Mouse (Mus musculus): ENCODE measurements around the gene Arhgap33. TPM values are rescaled to one million over a fixed set of nuclear protein-coding genes. Genes with fewer than 3 reads are reported as not detected.

Arhgap33 gene
- polyA plus RNA-seq, 1 experiment from 2014 or later: 12.1 TPM

GRCm38 (mm10) chr7:30549880-30550279 is 15.0 kb upstream of the Arhgap33 start:
- ATAC-seq (ENCODE audit: insufficient number of reproducible peaks, low FRiP score, low TSS enrichment, low read depth): no peak
- H3K4me2 ChIP-seq (ENCODE audit: low read depth, severe bottlenecking): no peak overlapping the region
- H3K4me3 ChIP-seq (ENCODE audit: low read depth, low read length): no peak overlapping the region
- DNase-seq (ENCODE audit: low spot score): no peak
- 79% methylated on average over 2 of the region's 2 CpGs for WGBS
- no peaks in the 10 kb centered on the region for H3K27me3 ChIP-seq (ENCODE audit: control insufficient read depth, insufficient read depth, low read length)
- no peak overlapping the region for H3K27ac ChIP-seq (replicated peaks; ENCODE audit: low read depth, low read length)
- H3K9ac ChIP-seq (ENCODE audit: low read length): no peak overlapping the region
- peaks cover 8% of the 10 kb centered on the region; the same call in 1 of the 2 replicates for H3K4me1 ChIP-seq (ENCODE audit: control insufficient read depth, insufficient read depth, low read length)
- no peaks in the 10 kb centered on the region for H3K9me3 ChIP-seq (ENCODE audit: control insufficient read depth, low read length)
- H3K36me3 ChIP-seq (ENCODE audit: control insufficient read depth, insufficient read depth, low read length): peaks cover 5% of the 10 kb centered on the region; the same call in 1 of the 2 replicates

DNA sequence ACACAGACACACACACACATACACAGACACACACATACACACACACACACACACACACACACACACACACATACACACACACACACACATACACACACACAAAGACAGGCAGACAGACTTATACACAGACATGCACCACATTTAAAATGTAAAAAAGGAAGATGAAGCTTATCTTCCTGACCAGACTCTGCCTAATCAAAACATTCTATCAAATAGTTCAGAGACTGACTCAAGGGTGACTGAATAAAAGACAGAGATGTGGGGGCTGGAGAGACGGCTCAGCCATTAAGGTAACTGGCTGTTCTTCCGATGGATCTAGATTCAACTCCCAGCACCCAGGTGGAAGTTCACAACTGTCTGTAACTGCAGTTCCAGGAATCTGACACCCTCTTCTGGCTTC is 9.5 kb upstream of the Arhgap33 start:
- no peak overlapping the region for H3K27ac ChIP-seq (replicated peaks; ENCODE audit: low read depth, low read length)
- DNase-seq (ENCODE audit: low spot score) (no peak), ATAC-seq (ENCODE audit: insufficient number of reproducible peaks, low FRiP score, low TSS enrichment, low read depth) (no peak)
- H3K9ac ChIP-seq (ENCODE audit: low read length): no peak overlapping the region
- no peak overlapping the region for H3K4me2 ChIP-seq (ENCODE audit: low read depth, severe bottlenecking)
- WGBS: 87% methylated on average over 2 of the region's 2 CpGs
- peaks cover 14% of the 10 kb centered on the region; the same call in 1 of the 2 replicates for H3K36me3 ChIP-seq (ENCODE audit: control insufficient read depth, insufficient read depth, low read length)
- H3K4me3 ChIP-seq (ENCODE audit: low read depth, low read length): no peak overlapping the region
- no peaks in the 10 kb centered on the region for H3K4me1 ChIP-seq (ENCODE audit: control insufficient read depth, insufficient read depth, low read length)
- no peaks in the 10 kb centered on the region for H3K27me3 ChIP-seq (ENCODE audit: control insufficient read depth, insufficient read depth, low read length)
- H3K9me3 ChIP-seq (ENCODE audit: control insufficient read depth, low read length): no peaks in the 10 kb centered on the region

DNA sequence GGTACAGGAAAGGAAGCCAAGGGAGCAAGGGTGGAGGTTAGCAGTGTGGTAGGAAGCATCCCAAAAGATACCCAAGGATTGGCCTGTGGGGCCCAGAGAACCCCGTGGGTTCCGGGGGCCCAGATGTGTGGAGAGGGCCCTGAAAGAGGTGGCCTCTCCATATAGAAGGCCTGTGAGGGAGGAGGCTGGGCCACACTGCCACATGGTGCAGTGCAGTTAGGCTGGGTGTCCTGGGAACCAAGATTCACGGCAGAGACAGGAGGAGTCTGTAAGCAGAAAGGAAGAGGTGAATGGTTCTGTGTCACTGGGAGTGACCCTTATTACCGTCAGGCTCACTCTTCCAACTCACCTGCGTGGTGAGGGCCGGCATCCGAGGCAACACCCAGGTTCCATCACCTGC is 5.7 kb upstream of the Arhgap33 start:
- Histone ChIP-seq H3K9me3 (ENCODE audit: control insufficient read depth, low read length) (no peaks in the 10 kb centered on the region), H3K27ac (replicated peaks; ENCODE audit: low read depth, low read length) (no peak overlapping the region), H3K27me3 (ENCODE audit: control insufficient read depth, insufficient read depth, low read length) (no peaks in the 10 kb centered on the region), H3K4me2 (ENCODE audit: low read depth, severe bottlenecking) (no peak overlapping the region), H3K9ac (ENCODE audit: low read length) (no peak overlapping the region), H3K4me3 (ENCODE audit: low read depth, low read length) (no peak overlapping the region), H3K36me3 (ENCODE audit: control insufficient read depth, insufficient read depth, low read length) (peaks cover 9% of the 10 kb centered on the region; the same call in 1 of the 2 replicates), H3K4me1 (ENCODE audit: control insufficient read depth, insufficient read depth, low read length) (0 out of 2 replicates have a peak, but pooled peaks cover 1% of the 10 kb centered on the region)
- WGBS: 88% methylated on average over 7 of the region's 7 CpGs
- DNase-seq (ENCODE audit: low spot score) (no peak), ATAC-seq (ENCODE audit: insufficient number of reproducible peaks, low FRiP score, low TSS enrichment, low read depth) (no peak)

GRCm38 (mm10) chr7:30533941-30534632 is 773 bp downstream of the Arhgap33 start:
- 8% methylated on average over 26 of the region's 26 CpGs for WGBS
- Histone ChIP-seq H3K9ac (ENCODE audit: low read length) (peak overlapping the region; percentile 78), H3K4me3 (ENCODE audit: low read depth, low read length) (peak overlapping the region; percentile 46), H3K27ac (replicated peaks; ENCODE audit: low read depth, low read length) (no peak overlapping the region), H3K36me3 (ENCODE audit: control insufficient read depth, insufficient read depth, low read length) (peaks cover 8% of the 10 kb centered on the region), H3K4me1 (ENCODE audit: control insufficient read depth, insufficient read depth, low read length) (peaks cover 12% of the 10 kb centered on the region; the same call in 1 of the 2 replicates), H3K27me3 (ENCODE audit: control insufficient read depth, insufficient read depth, low read length) (no peaks in the 10 kb centered on the region), H3K4me2 (ENCODE audit: low read depth, severe bottlenecking) (peak overlapping the region; percentile 84), H3K9me3 (ENCODE audit: control insufficient read depth, low read length) (no peaks in the 10 kb centered on the region)
- DNase-seq (ENCODE audit: low spot score) (no peak), ATAC-seq (ENCODE audit: insufficient number of reproducible peaks, low FRiP score, low TSS enrichment, low read depth) (no peak)

- Histone ChIP-seq H3K9ac (ENCODE audit: low read length) (0 out of 2 replicates have a peak overlapping the region, but pooled peaks have one; percentile 23), H3K27ac (replicated peaks; ENCODE audit: low read depth, low read length) (no peak overlapping the region), H3K4me3 (ENCODE audit: low read depth, low read length) (no peak overlapping the region)
Observed at GRCm38 (mm10) chr7:30532931-30533330, 1.9 kb downstream of the Arhgap33 start.

DNA sequence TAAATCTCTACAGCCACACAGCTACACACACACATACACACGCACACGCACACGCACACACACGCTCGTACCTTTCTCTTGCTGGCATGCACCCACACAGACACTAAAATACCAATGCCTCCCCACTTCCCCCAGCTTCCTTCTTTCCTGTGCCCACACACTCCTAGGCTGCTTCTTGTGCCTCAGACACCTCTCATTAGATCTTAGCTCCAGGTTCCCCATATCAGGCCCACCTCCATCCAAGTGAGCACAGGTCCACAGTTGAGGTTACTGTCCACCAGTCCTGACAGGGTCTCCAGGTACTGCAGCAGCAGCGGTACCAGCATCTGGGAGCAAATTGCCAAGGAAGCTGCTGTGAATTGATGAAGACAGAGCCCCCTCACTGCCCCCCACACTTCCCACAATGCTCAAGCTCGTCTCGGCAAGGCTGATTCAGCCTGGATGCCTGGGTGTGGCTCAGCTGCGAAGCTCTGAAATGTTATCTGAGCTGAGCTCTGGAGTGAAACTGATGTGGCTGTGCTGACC is 3.5 kb downstream of the Arhgap33 start:
- Histone ChIP-seq H3K9me3 (ENCODE audit: control insufficient read depth, low read length) (no peaks in the 10 kb centered on the region), H3K27ac (replicated peaks; ENCODE audit: low read depth, low read length) (no peak overlapping the region), H3K27me3 (ENCODE audit: control insufficient read depth, insufficient read depth, low read length) (no peaks in the 10 kb centered on the region), H3K4me3 (ENCODE audit: low read depth, low read length) (no peak overlapping the region), H3K9ac (ENCODE audit: low read length) (no peak overlapping the region), H3K36me3 (ENCODE audit: control insufficient read depth, insufficient read depth, low read length) (peaks cover 20% of the 10 kb centered on the region), H3K4me2 (ENCODE audit: low read depth, severe bottlenecking) (no peak overlapping the region), H3K4me1 (ENCODE audit: control insufficient read depth, insufficient read depth, low read length) (peaks cover 18% of the 10 kb centered on the region; the same call in 1 of the 2 replicates)
- WGBS: 85% methylated on average over 9 of the region's 9 CpGs
- DNase-seq (ENCODE audit: low spot score) (no peak), ATAC-seq (ENCODE audit: insufficient number of reproducible peaks, low FRiP score, low TSS enrichment, low read depth) (no peak)

More at GRCm38 (mm10) chr7:30532931-30533330, 1.9 kb downstream of the Arhgap33 start:
- no peak for ATAC-seq (ENCODE audit: insufficient number of reproducible peaks, low FRiP score, low TSS enrichment, low read depth)
- WGBS: 55% methylated on average over 8 of the region's 8 CpGs
- Histone ChIP-seq H3K4me1 (ENCODE audit: control insufficient read depth, insufficient read depth, low read length) (peaks cover 12% of the 10 kb centered on the region; the same call in 1 of the 2 replicates), H3K4me2 (ENCODE audit: low read depth, severe bottlenecking) (no peak overlapping the region), H3K27me3 (ENCODE audit: control insufficient read depth, insufficient read depth, low read length) (no peaks in the 10 kb centered on the region), H3K9me3 (ENCODE audit: control insufficient read depth, low read length) (no peaks in the 10 kb centered on the region), H3K36me3 (ENCODE audit: control insufficient read depth, insufficient read depth, low read length) (peaks cover 17% of the 10 kb centered on the region)
- no peak for DNase-seq (ENCODE audit: low spot score)

GRCm38 (mm10) chr7:30526981-30527380 is 7.9 kb downstream of the Arhgap33 start:
- DNase-seq (ENCODE audit: low spot score) (no peak), ATAC-seq (ENCODE audit: insufficient number of reproducible peaks, low FRiP score, low TSS enrichment, low read depth) (no peak)
- Histone ChIP-seq H3K27ac (replicated peaks; ENCODE audit: low read depth, low read length) (no peak overlapping the region), H3K27me3 (ENCODE audit: control insufficient read depth, insufficient read depth, low read length) (no peaks in the 10 kb centered on the region), H3K36me3 (ENCODE audit: control insufficient read depth, insufficient read depth, low read length) (peaks cover 25% of the 10 kb centered on the region), H3K9ac (ENCODE audit: low read length) (no peak overlapping the region), H3K9me3 (ENCODE audit: control insufficient read depth, low read length) (no peaks in the 10 kb centered on the region), H3K4me3 (ENCODE audit: low read depth, low read length) (no peak overlapping the region), H3K4me1 (ENCODE audit: control insufficient read depth, insufficient read depth, low read length) (0 out of 2 replicates have a peak, but pooled peaks cover 9% of the 10 kb centered on the region), H3K4me2 (ENCODE audit: low read depth, severe bottlenecking) (no peak overlapping the region)
- WGBS: 82% methylated on average over 14 of the region's 14 CpGs

DNA sequence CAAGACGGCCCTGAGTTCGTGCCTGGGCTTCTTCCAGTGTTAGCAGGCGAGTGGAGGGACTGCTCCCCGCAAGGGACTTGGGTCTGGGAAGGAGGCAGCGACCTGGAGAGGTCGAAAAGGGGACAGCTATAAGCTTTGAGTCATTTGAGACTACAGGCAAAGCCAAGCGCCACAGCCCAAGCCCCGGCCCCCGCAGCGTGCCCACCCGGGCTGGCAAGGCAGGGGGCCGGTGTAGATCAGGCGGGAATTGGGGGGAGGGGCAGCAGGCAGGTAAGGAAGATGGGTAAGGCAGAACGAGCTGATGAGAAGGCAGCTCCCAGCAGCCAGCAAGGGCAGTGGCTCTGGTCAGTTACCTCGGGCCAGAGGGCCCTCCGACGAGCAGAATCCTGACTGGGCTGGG is 8.5 kb downstream of the Arhgap33 start:
- Histone ChIP-seq H3K4me2 (ENCODE audit: low read depth, severe bottlenecking) (0 out of 2 replicates have a peak overlapping the region, but pooled peaks have one; percentile 10), H3K9me3 (ENCODE audit: control insufficient read depth, low read length) (no peaks in the 10 kb centered on the region), H3K4me1 (ENCODE audit: control insufficient read depth, insufficient read depth, low read length) (0 out of 2 replicates have a peak, but pooled peaks cover 9% of the 10 kb centered on the region), H3K27me3 (ENCODE audit: control insufficient read depth, insufficient read depth, low read length) (no peaks in the 10 kb centered on the region), H3K4me3 (ENCODE audit: low read depth, low read length) (0 out of 2 replicates have a peak overlapping the region, but pooled peaks have one; percentile 0), H3K9ac (ENCODE audit: low read length) (no peak overlapping the region; the same call in 1 of the 2 replicates), H3K27ac (replicated peaks; ENCODE audit: low read depth, low read length) (no peak overlapping the region), H3K36me3 (ENCODE audit: control insufficient read depth, insufficient read depth, low read length) (peaks cover 25% of the 10 kb centered on the region)
- no peak for ATAC-seq (ENCODE audit: insufficient number of reproducible peaks, low FRiP score, low TSS enrichment, low read depth)
- no peak for DNase-seq (ENCODE audit: low spot score)
- WGBS: 22% methylated on average over 17 of the region's 17 CpGs

Measured in limb, embryonic 11.5 days (tissue).